Mouse (Mus musculus) myocyte (in vitro differentiated cells): ENCODE results near the gene Gstp3.

Experiments used
- POLR2A ChIP-seq: IDR thresholded peaks from one replicate; pipeline ENCODE4 v1.6.1; 2011; ENCODE audit warnings: low read depth, mild to moderate bottlenecking, control low read depth, moderate library complexity; ENCODE audit not compliant: insufficient read length
- USF1 ChIP-seq: IDR thresholded peaks from one replicate; pipeline ENCODE4 v1.6.1; 2011; ENCODE audit warnings: low read depth, mild to moderate bottlenecking, control low read depth, moderate library complexity

GRCm38 (mm10) chr19:4057389-4057788 is 2.0 kb downstream of the Gstp3 start:
- TF ChIP-seq POLR2A (no peak), USF1 (no peak)
